Mouse (Mus musculus): ENCODE results near the gene Clybl.

Gene Clybl

GRCm38 (mm10) chr14:122251346-122251745, 69.8 kb downstream of the Clybl start:
- DNase-seq: no peak

- peak; percentile 15 for DNase-seq
Observed at GRCm38 (mm10) chr14:122255562-122256260, 74.2 kb downstream of the Clybl start.

GRCm38 (mm10) chr14:122256261-122256634, 74.7 kb downstream of the Clybl start:
- peak; percentile 30 for DNase-seq

- no peak for DNase-seq
Observed at GRCm38 (mm10) chr14:122258297-122258696, 76.8 kb downstream of the Clybl start.

GRCm38 (mm10) chr14:122261250-122261649, 79.7 kb downstream of the Clybl start:
- DNase-seq: no peak

- DNase-seq: no peak
Observed at GRCm38 (mm10) chr14:122262851-122263659, 81.6 kb downstream of the Clybl start.

- no peak for DNase-seq
Observed at GRCm38 (mm10) chr14:122265214-122265613, 83.7 kb downstream of the Clybl start.

- no peak for DNase-seq
Observed at GRCm38 (mm10) chr14:122267590-122267989, 86.1 kb downstream of the Clybl start.

GRCm38 (mm10) chr14:122271104-122271746, 89.7 kb downstream of the Clybl start:
- DNase-seq: no peak

- DNase-seq: no peak
Observed at GRCm38 (mm10) chr14:122277142-122277541, 95.6 kb downstream of the Clybl start.

GRCm38 (mm10) chr14:122279462-122280308, 98.2 kb downstream of the Clybl start:
- no peak for DNase-seq

GRCm38 (mm10) chr14:122280309-122281071, 99.0 kb downstream of the Clybl start:
- no peak for DNase-seq

GRCm38 (mm10) chr14:122281072-122281634, 99.6 kb downstream of the Clybl start:
- no peak for DNase-seq

GRCm38 (mm10) chr14:122283959-122284358, 102.5 kb downstream of the Clybl start:
- DNase-seq: no peak

- DNase-seq: no peak
Observed at GRCm38 (mm10) chr14:122296399-122296798, 114.9 kb downstream of the Clybl start.

GRCm38 (mm10) chr14:122296864-122297263, 115.4 kb downstream of the Clybl start:
- no peak for DNase-seq

- DNase-seq: no peak
Observed at GRCm38 (mm10) chr14:122297386-122298109, 116.0 kb downstream of the Clybl start.

GRCm38 (mm10) chr14:122300261-122300660, 118.8 kb downstream of the Clybl start:
- DNase-seq: no peak

GRCm38 (mm10) chr14:122303821-122304220, 122.3 kb downstream of the Clybl start:
- no peak for DNase-seq

- DNase-seq: no peak
Observed at GRCm38 (mm10) chr14:122305132-122305531, 123.6 kb downstream of the Clybl start.

GRCm38 (mm10) chr14:122312415-122312814, 130.9 kb downstream of the Clybl start:
- no peak for DNase-seq
